Mouse (Mus musculus) megakaryocyte, embryonic 14.5 days (primary cell): Measurements from ENCODE around the gene Sema6b.

Experiments
- FLI1 ChIP-seq: IDR thresholded peaks from 2 replicates; pipeline ENCODE4 v1.6.1; 2012; ENCODE audit warnings: low read length, inconsistent platforms, mixed read lengths
- GATA1 ChIP-seq: IDR thresholded peaks from 3 replicates; pipeline ENCODE4 v1.6.1; 2012; ENCODE audit warnings: mixed read lengths, low read length, inconsistent platforms, borderline replicate concordance

GRCm38 (mm10) chr17:56106981-56107380 lies 33.2 kb downstream of the Sema6b start:
- no peak for TF ChIP-seq GATA1
- no peak for TF ChIP-seq FLI1
